Mouse (Mus musculus) heart, embryonic 12.5 days (tissue): ENCODE data around the gene Prickle3. TPM values are rescaled to one million over a fixed set of nuclear protein-coding genes. Genes with fewer than 3 reads are reported as not detected.

Source experiments
- ATAC-seq: fragments of 200-750 bp; cut with Nextera tagmentation; 2 replicates; pipeline ENCODE4 v1.8.0; 2017; ENCODE audit warnings: moderate TSS enrichment, moderate library complexity; ENCODE audit not compliant: insufficient number of reproducible peaks, low FRiP score
- H3K27ac ChIP-seq: fragments of 300-500 bp; sonication (generic); 2 replicates; pipeline ENCODE4 v1.5.1; 2016; ENCODE audit warnings: mild to moderate bottlenecking, moderate library complexity; ENCODE audit not compliant: poor library complexity, severe bottlenecking
- H3K27me3 ChIP-seq: fragments of 300-500 bp; sonication (generic); replicated peaks from 2 replicates; pipeline ENCODE4 v1.6.1; 2016; ENCODE audit warnings: mild to moderate bottlenecking, moderate library complexity
- H3K36me3 ChIP-seq: fragments of 300-500 bp; sonication (generic); 2 replicates; pipeline ENCODE4 v1.6.1; 2016; ENCODE audit warnings: mild to moderate bottlenecking, moderate library complexity
- H3K4me1 ChIP-seq: fragments of 300-500 bp; sonication (generic); replicated peaks from 2 replicates; pipeline ENCODE4 v1.6.1; 2016; ENCODE audit warnings: mild to moderate bottlenecking
- H3K4me2 ChIP-seq: fragments of 300-500 bp; sonication (generic); 2 replicates; pipeline ENCODE4 v1.6.1; 2016; ENCODE audit warnings: mild to moderate bottlenecking, moderate library complexity
- H3K4me3 ChIP-seq: fragments of 300-500 bp; sonication (generic); 2 replicates; pipeline ENCODE4 v1.5.1; 2016; ENCODE audit warnings: mild to moderate bottlenecking
- H3K9ac ChIP-seq: fragments of 300-500 bp; sonication (generic); 2 replicates; pipeline ENCODE4 v1.6.1; 2016; ENCODE audit warnings: mild to moderate bottlenecking, moderate library complexity
- H3K9me3 ChIP-seq: fragments of 300-500 bp; sonication (generic); replicated peaks from 2 replicates; pipeline ENCODE4 v1.6.1; 2016; ENCODE audit warnings: mild to moderate bottlenecking, moderate library complexity
- WGBS: fragments of 180-500 bp; shearing (Covaris S2); methylation state at CpG from one replicate; pipeline ENCODE4 v1.1.7; 2016; 5-methylcytosine and 5-hydroxymethylcytosine counted together
- polyA plus RNA-seq: library from polyadenylated mRNA; unstranded; fragments of >200 nt; fragmentation: Nextera tagmentation; extraction: Ambion mirVana; gene quantifications from 2 replicates; pipeline ENCODE4 v1.2.1, GENCODE M21; 2016

The Prickle3 gene
- polyA plus RNA-seq, 1 experiment from 2014 or later, result 6.8 TPM

DNA sequence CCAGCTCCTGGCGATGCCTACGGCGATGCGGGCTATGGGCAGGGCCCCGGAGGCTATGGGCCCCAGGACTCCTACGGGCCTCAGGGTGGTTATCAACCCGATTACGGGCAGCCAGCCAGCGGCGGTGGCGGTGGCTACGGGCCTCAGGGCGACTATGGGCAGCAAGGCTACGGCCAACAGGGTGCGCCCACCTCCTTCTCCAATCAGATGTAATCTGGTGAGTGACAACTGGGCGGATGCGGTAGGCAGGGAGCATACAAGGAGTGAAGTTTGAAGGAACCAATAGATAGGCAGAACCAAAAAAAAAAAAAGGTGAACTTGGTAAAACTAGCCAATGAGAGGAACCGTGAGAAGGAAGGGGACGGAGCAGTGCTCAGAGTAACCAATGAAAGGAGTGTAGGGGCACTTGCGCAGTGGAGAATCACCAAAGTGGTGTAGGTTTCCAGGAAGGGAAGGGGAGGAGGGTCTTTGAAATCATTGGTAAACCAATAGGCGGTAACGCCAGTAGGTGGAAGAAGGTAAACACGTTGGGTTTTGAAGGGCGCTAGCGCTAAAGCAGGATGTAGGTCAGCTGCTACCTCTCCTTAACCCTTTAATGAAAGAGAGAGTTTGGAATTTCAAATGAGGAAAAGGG lies 8.3 kb upstream of the Prickle3 start:
- ATAC-seq, result peak; percentile 97
- H3K9ac ChIP-seq, result peak overlapping the region; percentile 81

DNA sequence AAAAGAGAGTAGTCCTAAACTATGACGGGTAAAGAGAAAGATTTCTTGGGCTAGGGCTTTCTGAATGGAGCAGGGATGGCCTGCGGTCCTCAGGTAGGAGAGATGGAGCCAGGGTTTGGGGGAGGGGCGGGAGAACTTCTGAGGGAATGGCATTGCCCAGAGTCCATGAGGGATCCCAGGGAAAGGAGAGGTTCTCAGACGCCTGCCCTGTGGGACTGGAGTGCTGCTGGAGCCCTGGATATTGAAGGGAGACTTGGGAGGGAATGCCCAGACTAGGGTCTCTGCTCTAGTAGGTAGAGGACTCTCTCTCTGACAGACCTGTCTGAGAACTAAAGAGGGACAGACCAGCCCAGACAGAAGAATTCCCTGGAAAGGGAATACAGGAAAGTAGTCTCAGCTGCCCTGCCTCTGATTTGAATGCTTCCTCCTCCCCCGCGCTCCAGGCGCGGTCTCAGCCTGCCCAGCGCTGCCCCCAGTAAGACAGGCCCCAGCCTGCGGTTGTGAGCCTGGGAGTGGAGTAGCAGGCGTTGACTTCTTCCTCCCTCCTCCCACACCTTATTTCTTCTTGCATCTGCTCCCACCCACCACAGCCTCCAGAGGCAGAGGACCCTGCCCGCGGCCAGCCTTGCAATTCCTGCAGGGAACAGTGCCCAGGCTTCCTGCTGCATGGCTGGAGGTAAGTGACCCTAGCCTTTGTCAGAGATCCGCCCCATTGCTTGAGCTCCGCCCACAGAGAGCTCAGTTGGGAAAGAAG lies 1.1 kb downstream of the Prickle3 start:
- Histone ChIP-seq H3K27ac (peak overlapping the region; percentile 80), H3K4me2 (peak overlapping the region; percentile 76), H3K27me3 (no peaks in the 10 kb centered on the region), H3K36me3 (peaks cover 3% of the 10 kb centered on the region; the same call in 1 of the 2 replicates), H3K9me3 (no peaks in the 10 kb centered on the region), H3K4me3 (peak overlapping the region; percentile 63), H3K9ac (peak overlapping the region; percentile 78), H3K4me1 (peaks cover 13% of the 10 kb centered on the region; the same call in 1 of the 2 replicates)
- 18% methylated on average over 14 of the region's 15 CpGs for WGBS
- ATAC-seq, result peak; percentile 50; the same call in 1 of the 2 replicates

More for the DNA sequence above, 8.3 kb upstream of the Prickle3 start:
- Histone ChIP-seq H3K4me1 (0 out of 2 replicates have a peak, but pooled peaks cover 3% of the 10 kb centered on the region), H3K27ac (peak overlapping the region; percentile 76), H3K4me2 (peak overlapping the region; percentile 67), H3K9me3 (no peaks in the 10 kb centered on the region), H3K27me3 (no peaks in the 10 kb centered on the region), H3K4me3 (peak overlapping the region; percentile 59), H3K36me3 (no peaks in the 10 kb centered on the region)
- WGBS, result 18% methylated on average over 25 of the region's 25 CpGs

DNA sequence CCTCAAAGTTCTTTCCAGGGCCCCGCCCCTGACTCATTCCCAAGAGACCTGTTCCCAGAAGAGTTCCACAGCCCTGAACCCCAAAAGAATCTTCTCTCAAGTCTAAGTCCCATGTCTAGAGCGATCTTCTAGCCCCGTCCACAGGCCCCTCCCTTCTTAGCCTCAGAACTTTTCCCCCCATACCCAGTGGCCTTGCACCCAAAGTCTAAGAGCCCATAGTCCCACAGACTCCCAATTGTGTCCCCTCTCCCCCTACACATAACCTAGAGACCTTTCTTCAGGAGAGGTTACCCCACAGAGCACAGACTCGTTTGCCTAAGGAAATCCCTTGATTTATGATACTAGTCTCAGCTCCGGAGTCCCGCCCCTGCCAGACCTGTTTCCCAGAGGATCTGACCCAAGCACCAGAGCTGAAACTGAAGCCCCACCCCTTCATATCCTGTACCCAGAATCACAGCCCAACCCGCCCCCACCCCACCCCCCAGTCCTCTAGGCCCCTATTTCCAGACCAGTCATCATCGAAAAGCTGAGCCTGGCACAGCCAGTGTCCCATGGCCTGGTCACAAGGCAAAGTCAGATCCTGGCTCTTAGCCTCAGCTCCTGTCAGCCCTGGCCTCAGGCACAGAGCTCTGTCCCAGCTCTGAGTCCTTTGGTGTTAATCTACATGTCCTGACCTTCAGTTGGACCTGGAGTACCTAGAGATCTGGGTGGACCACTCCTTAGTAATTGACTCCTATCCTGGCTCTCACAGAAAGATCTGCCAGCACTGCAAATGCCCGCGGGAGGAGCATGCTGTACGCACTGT lies 1.9 kb downstream of the Prickle3 start:
- Histone ChIP-seq H3K4me2 (peak overlapping the region; percentile 76), H3K27me3 (no peaks in the 10 kb centered on the region), H3K27ac (0 out of 2 replicates have a peak overlapping the region, but pooled peaks have one; percentile 80), H3K36me3 (peaks cover 10% of the 10 kb centered on the region; the same call in 1 of the 2 replicates), H3K4me3 (peak overlapping the region; percentile 63; the same call in 1 of the 2 replicates), H3K9me3 (no peaks in the 10 kb centered on the region), H3K4me1 (peaks cover 13% of the 10 kb centered on the region; the same call in 1 of the 2 replicates), H3K9ac (no peak overlapping the region)
- peak; percentile 31; the same call in 1 of the 2 replicates for ATAC-seq
- 51% methylated on average over 11 of the region's 11 CpGs for WGBS

DNA sequence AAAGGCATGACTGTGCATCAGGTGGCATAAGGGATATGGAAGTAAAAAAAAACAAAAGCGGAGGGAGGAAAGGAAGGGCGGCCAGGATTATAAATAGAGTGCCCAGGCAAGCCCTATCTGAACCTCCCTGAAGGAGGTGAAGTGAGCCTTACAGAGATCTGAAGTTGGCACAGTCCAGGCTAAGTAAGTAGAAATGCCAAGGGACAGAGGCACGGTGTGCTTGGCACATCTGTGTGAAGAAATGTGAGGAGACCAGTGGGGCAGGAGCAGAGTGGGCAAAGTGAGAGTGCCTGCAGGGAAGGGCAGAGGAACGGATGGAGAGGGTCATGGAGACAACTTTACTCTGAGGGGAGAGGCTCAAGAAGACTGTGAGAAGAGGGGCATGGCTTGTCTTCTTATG lies 4.0 kb downstream of the Prickle3 start:
- ATAC-seq, result no peak
- WGBS, result 66% methylated on average over 4 of the region's 4 CpGs
- no peak overlapping the region for H3K4me2 ChIP-seq

DNA sequence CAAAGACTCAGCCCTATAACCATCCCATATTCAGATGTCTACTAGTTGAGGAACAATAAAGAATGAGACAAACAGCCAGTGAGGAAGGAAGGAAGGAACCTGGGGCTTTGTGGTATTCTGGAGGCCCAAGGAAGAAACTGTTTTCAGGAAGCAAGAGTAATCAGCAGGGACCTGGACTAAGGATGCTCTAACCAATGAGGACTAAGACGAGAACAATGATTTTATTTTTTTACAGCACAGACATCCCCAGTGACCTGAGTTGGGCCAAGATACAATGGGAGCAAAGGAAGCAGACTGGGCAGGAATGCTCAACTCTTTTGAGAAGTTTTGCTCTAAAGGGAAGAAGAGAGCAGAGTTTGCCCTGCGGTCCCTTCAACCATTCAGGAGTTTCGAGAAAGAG lies 5.9 kb downstream of the Prickle3 start:
- peaks cover 13% of the 10 kb centered on the region; the same call in 1 of the 2 replicates for H3K4me1 ChIP-seq
- H3K27ac ChIP-seq, result no peak overlapping the region

More for the DNA sequence above, 4.0 kb downstream of the Prickle3 start:
- H3K27ac ChIP-seq, result no peak overlapping the region
- H3K27me3 ChIP-seq, result no peaks in the 10 kb centered on the region
- H3K9me3 ChIP-seq, result no peaks in the 10 kb centered on the region
- H3K36me3 ChIP-seq, result peaks cover 23% of the 10 kb centered on the region; the same call in 1 of the 2 replicates
- no peak overlapping the region for H3K4me3 ChIP-seq
- no peak overlapping the region for H3K9ac ChIP-seq
- peaks cover 13% of the 10 kb centered on the region; the same call in 1 of the 2 replicates for H3K4me1 ChIP-seq

DNA sequence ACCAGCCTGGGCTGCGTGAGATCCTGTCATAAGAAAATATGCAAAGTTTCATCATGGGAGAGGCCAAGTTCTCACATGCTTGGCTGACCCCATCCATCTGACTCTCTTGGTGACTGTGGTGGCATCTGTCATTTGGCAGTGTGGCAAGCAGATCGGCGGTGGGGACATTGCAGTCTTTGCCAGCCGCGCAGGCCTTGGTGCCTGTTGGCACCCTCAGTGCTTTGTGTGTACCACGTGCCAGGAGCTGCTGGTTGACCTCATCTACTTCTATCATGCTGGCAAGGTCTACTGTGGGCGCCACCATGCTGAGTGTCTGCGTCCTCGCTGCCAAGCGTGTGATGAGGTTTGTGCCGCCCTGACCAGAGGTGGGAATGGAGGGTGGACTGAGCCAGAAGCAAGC lies 7.7 kb downstream of the Prickle3 start:
- no peak overlapping the region for H3K4me2 ChIP-seq
- H3K36me3 ChIP-seq, result peaks cover 47% of the 10 kb centered on the region
- no peak overlapping the region for H3K9ac ChIP-seq
- 83% methylated on average over 11 of the region's 11 CpGs for WGBS
- no peak overlapping the region for H3K4me3 ChIP-seq
- ATAC-seq, result no peak
- H3K4me1 ChIP-seq, result no peaks in the 10 kb centered on the region
- no peaks in the 10 kb centered on the region for H3K27me3 ChIP-seq
- no peaks in the 10 kb centered on the region for H3K9me3 ChIP-seq
- no peak overlapping the region for H3K27ac ChIP-seq

More for the DNA sequence above, 5.9 kb downstream of the Prickle3 start:
- no peak for ATAC-seq
- no peak overlapping the region for H3K9ac ChIP-seq
- H3K9me3 ChIP-seq, result no peaks in the 10 kb centered on the region
- H3K27me3 ChIP-seq, result no peaks in the 10 kb centered on the region
- no peak overlapping the region for H3K4me2 ChIP-seq
- H3K4me3 ChIP-seq, result no peak overlapping the region
- WGBS, result 71% methylated on average over 3 of the region's 3 CpGs
- H3K36me3 ChIP-seq, result peaks cover 38% of the 10 kb centered on the region

DNA sequence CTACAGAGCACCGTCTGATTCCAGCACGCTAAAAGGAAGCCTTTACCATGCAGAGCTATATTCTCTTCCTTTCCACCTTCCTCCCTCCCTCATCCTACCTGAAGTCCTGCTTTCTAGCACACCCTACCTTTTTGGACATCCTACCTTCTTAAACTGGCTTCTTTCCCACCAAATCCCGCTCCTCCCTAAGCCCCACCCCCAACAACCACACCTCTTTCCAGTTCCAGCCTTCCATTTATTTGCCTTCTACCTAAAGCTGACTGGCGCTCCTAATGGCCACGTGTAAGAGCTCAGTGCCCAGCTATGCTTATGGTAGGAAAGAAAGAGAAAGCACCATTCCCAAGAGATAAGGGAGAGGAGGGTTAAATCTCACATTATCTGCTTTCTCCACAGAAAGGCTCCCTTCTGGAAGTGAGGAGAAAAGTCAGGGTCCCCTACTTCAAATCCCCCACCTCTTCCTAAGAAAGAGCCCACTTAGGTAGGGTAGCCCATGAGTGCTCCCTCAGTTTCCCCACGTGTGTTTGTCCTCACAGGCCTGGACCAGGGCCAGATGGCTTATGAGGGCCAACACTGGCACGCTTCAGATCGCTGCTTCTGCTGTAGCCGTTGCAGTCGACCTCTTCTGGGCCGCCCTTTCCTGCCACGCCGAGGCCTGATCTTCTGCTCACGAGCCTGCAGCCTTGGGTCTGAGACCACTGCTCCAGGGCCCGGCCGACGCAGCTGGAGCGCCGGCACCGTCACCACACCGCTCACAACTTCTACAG lies 8.9 kb downstream of the Prickle3 start:
- no peak for ATAC-seq
- Histone ChIP-seq H3K9ac (no peak overlapping the region; the same call in 1 of the 2 replicates), H3K27me3 (no peaks in the 10 kb centered on the region), H3K4me2 (no peak overlapping the region), H3K4me3 (no peak overlapping the region), H3K36me3 (peaks cover 44% of the 10 kb centered on the region), H3K9me3 (no peaks in the 10 kb centered on the region), H3K27ac (no peak overlapping the region), H3K4me1 (no peaks in the 10 kb centered on the region)
- 70% methylated on average over 21 of the region's 21 CpGs for WGBS

DNA sequence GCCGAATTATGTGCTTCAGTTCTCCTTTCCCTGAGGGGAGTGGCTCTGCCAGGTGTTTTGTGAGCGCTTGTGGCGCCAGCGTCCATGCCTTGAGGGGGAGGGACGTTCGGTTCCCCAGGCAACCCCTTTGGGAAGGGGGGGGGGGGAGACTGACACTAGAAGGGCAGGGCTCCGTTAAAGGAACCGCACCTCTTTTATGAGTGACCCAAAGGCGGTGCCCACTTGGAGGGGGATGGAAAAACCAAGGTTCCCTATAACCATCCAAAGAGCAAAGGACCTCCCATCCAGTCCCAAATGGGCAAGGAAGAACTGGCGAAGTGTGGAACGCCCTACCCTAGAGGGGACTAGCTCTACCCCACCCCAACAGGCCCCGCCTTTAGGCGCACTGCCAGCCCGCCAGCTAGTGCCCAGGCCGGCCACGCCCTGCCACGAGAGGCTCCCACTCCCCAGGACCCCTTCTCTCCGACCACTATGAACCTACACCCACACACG lies 13.4 kb downstream of the Prickle3 start:
- 12% methylated on average over 15 of the region's 19 CpGs for WGBS
- H3K9me3 ChIP-seq, result no peaks in the 10 kb centered on the region
- peaks cover 24% of the 10 kb centered on the region for H3K36me3 ChIP-seq
- no peaks in the 10 kb centered on the region for H3K27me3 ChIP-seq
- ATAC-seq, result peak; percentile 81
- H3K4me2 ChIP-seq, result peak overlapping the region; percentile 64
- peak overlapping the region; percentile 82 for H3K9ac ChIP-seq
- H3K4me1 ChIP-seq, result peaks cover 11% of the 10 kb centered on the region
- peak overlapping the region; percentile 72 for H3K4me3 ChIP-seq
- peak overlapping the region; percentile 75 for H3K27ac ChIP-seq

DNA sequence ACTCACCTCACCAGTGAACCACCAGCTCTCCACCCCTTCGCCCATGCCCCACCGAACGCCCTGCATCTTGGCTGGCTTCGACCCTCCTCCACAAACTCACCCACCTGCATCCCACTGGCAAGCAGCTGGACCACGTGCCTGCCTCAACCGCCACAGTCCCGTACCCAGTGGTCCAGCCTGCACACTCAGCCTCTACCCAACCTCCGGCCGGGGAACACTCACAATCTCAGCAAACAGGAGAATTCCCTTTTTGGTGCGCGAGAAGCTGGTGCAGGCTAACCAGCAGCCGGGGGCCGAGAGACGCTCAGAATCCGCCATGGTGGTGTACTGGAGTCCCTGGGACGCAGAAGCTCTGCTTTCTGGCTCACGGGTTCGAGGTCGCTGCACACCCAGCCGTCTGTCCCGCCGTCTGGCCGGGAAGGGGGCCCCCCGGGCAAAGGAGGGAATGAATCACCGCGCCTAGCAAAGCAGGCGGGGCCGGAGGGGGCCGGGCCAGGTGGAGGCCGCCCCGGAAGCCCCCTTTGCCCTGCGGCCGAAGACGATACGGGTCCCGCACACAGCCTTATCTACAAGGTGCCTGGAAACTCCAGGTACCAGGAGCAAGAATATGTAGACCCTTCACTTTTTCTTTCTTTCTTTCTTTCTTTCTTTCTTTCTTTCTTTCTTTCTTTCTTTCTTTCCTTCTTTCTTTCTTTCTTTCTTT lies 14.0 kb downstream of the Prickle3 start, which contains the start of gene Plp2:
Gene Plp2 (minus strand): TSS at position 470 of the 703 bp plus-strand sequence.
- H3K4me1 ChIP-seq, result peaks cover 11% of the 10 kb centered on the region
- no peaks in the 10 kb centered on the region for H3K27me3 ChIP-seq
- WGBS, result 15% methylated on average over 32 of the region's 36 CpGs
- peak; percentile 45 for ATAC-seq
- no peaks in the 10 kb centered on the region for H3K9me3 ChIP-seq
- H3K27ac ChIP-seq, result peak within 1 kb of the TSS; percentile 75
- peaks cover 24% of the 10 kb centered on the region for H3K36me3 ChIP-seq
- H3K4me3 ChIP-seq, result peak within 1 kb of the TSS; percentile 72
- peak within 1 kb of the TSS; percentile 82 for H3K9ac ChIP-seq
- peak within 1 kb of the TSS; percentile 64 for H3K4me2 ChIP-seq
